Mouse (Mus musculus) urinary bladder, adult 2 months (tissue): Measurements from ENCODE around the gene Mcm5. TPM values are rescaled to one million over a fixed set of nuclear protein-coding genes. Genes with fewer than 3 reads are reported as not detected.

ENCODE experiments used
- DNase-seq: peaks from one replicate; pipeline ENCODE4 v3.0.0; 2022; ENCODE audit warnings: low spot score
- polyA plus RNA-seq: library from polyadenylated mRNA; depleted of rRNA; stranded (reverse); fragments of >200 nt; gene quantifications from 2 replicates; pipeline ENCODE4 v1.2.3, GENCODE M21; 2012; rRNA removed

Mcm5 gene
- polyA plus RNA-seq, 1 experiment: 10.7 TPM

DNA sequence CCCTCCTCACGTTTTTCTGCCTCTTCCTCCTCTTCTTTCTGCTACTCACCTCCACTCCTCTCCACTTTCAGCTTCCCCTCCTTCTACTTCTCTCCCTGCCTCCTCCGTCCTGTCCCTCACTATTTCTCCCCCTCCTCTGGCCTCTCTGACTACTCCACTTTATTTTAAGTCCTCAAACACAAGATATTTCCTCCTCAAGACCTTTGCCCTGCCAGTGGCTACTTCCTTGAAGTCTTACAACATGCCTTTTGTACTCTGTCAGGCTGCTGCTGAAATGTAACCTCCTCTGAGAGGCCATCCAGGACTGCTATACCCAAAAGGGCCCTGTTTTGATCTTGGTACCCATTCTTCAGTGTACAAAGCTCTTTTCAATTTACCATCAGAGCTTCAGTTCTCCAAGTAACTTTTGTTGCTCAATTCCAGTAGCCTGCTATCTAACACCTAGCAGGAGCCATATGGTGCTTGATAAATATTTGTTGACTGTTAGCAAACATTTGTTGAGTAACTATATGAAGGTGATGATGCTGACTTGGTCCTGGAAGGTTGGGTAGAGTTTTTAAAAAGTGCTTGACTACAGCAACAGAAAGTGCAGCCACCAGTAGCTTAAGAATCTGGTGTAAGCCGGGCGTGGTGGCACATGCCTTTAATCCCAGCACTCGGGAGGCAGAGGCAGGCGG is 62.8 kb downstream of the Mcm5 start:
- DNase-seq: no peak

Other genes starting within 250 kb of the Mcm5 start
- gene Isx, start 236.4 kb upstream of the Mcm5 start, polyA plus RNA-seq: 0.06 TPM in 1 of 2 replicates, not detected in the other
- 27.8 and 30.9 TPM in 2 replicates for gene Hmgxb4, start 116.2 kb upstream of the Mcm5 start, polyA plus RNA-seq
- 17.3 and 22.5 TPM in 2 replicates for gene Tom1, start 75.9 kb upstream of the Mcm5 start, polyA plus RNA-seq
- gene Hmox1, start 15.9 kb upstream of the Mcm5 start, polyA plus RNA-seq: 24.1 and 24.2 TPM in 2 replicates
- gene Rasd2, start 104.4 kb downstream of the Mcm5 start, polyA plus RNA-seq: 6.9 and 13.6 TPM in 2 replicates